Mouse (Mus musculus) heart, embryonic 13.5 days (tissue): ENCODE results near the gene Syne1. TPM values are rescaled to one million over a fixed set of nuclear protein-coding genes. Genes with fewer than 3 reads are reported as not detected.

Source experiments
- ATAC-seq: fragments of 200-750 bp; cut with Nextera tagmentation; 2 replicates; pipeline ENCODE4 v1.8.0; 2017; ENCODE audit warnings: moderate TSS enrichment; ENCODE audit not compliant: insufficient number of reproducible peaks, low FRiP score, low TSS enrichment; ENCODE audit errors: extremely low read depth
- H3K27ac ChIP-seq: fragments of 300-500 bp; sonication (generic); replicated peaks from 2 replicates; pipeline ENCODE4 v1.5.1; 2015; ENCODE audit warnings: moderate library complexity, mild to moderate bottlenecking, inconsistent platforms
- H3K27me3 ChIP-seq: fragments of 300-500 bp; sonication (generic); replicated peaks from 2 replicates; pipeline ENCODE4 v1.6.1; 2015; ENCODE audit warnings: mild to moderate bottlenecking, inconsistent platforms
- H3K36me3 ChIP-seq: fragments of 300-500 bp; sonication (generic); 2 replicates; pipeline ENCODE4 v1.6.1; 2015; ENCODE audit warnings: mild to moderate bottlenecking, inconsistent platforms
- H3K4me1 ChIP-seq: fragments of 300-500 bp; sonication (generic); 2 replicates; pipeline ENCODE4 v1.6.1; 2015; ENCODE audit warnings: inconsistent platforms
- H3K4me2 ChIP-seq: fragments of 300-500 bp; sonication (generic); 2 replicates; pipeline ENCODE4 v1.6.1; 2015; ENCODE audit warnings: inconsistent platforms, mild to moderate bottlenecking, moderate library complexity
- H3K4me3 ChIP-seq: fragments of 300-500 bp; sonication (generic); 2 replicates; pipeline ENCODE4 v1.5.1; 2015; ENCODE audit warnings: moderate library complexity, mild to moderate bottlenecking, inconsistent platforms
- H3K9ac ChIP-seq: fragments of 300-500 bp; sonication (generic); 2 replicates; pipeline ENCODE4 v1.6.1; 2015; ENCODE audit warnings: inconsistent platforms, mild to moderate bottlenecking, moderate library complexity
- H3K9me3 ChIP-seq: fragments of 300-500 bp; sonication (generic); 2 replicates; pipeline ENCODE4 v1.6.1; 2016; ENCODE audit warnings: inconsistent platforms
- WGBS: fragments of 180-500 bp; shearing (Covaris S2); methylation state at CpG from one replicate; pipeline ENCODE4 v1.1.7; 2015; ENCODE audit warnings: mixed read lengths; 5-methylcytosine and 5-hydroxymethylcytosine counted together
- polyA plus RNA-seq: library from polyadenylated mRNA; unstranded; fragments of >200 nt; fragmentation: Nextera tagmentation; extraction: Ambion mirVana; gene quantifications from 2 replicates; pipeline ENCODE4 v1.2.1, GENCODE M21; 2015

Syne1 gene
- polyA plus RNA-seq, 1 experiment from 2014 or later: 14.6 TPM

- Histone ChIP-seq H3K27me3 (no peaks in the 10 kb centered on the region), H3K4me3 (no peak overlapping the region), H3K27ac (no peak overlapping the region), H3K9ac (no peak overlapping the region), H3K9me3 (no peaks in the 10 kb centered on the region), H3K4me1 (no peaks in the 10 kb centered on the region), H3K36me3 (peaks cover 37% of the 10 kb centered on the region), H3K4me2 (no peak overlapping the region)
- WGBS: 80% methylated on average over 5 of the region's 5 CpGs
- no peak for ATAC-seq
Observed at GRCm38 (mm10) chr10:5085792-5086191, 465.5 kb downstream of the Syne1 start.

GRCm38 (mm10) chr10:5083716-5084115, 467.6 kb downstream of the Syne1 start:
- Histone ChIP-seq H3K4me1 (peaks cover 8% of the 10 kb centered on the region), H3K9me3 (no peaks in the 10 kb centered on the region), H3K27ac (no peak overlapping the region), H3K9ac (no peak overlapping the region), H3K4me2 (no peak overlapping the region), H3K27me3 (no peaks in the 10 kb centered on the region), H3K4me3 (no peak overlapping the region), H3K36me3 (peaks cover 42% of the 10 kb centered on the region)
- ATAC-seq: no peak
- 78% methylated on average over 6 of the region's 6 CpGs for WGBS

GRCm38 (mm10) chr10:5079945-5080468, 471.3 kb downstream of the Syne1 start:
- no peaks in the 10 kb centered on the region for H3K27me3 ChIP-seq
- ATAC-seq: no peak; the same call in 1 of the 2 replicates
- H3K4me3 ChIP-seq: no peak overlapping the region
- H3K36me3 ChIP-seq: peaks cover 36% of the 10 kb centered on the region
- WGBS: 44% methylated on average over 9 of the region's 9 CpGs
- H3K27ac ChIP-seq: peak overlapping the region; percentile 33; the same call in 1 of the 2 replicates
- H3K4me2 ChIP-seq: no peak overlapping the region
- no peak overlapping the region for H3K9ac ChIP-seq
- peaks cover 8% of the 10 kb centered on the region for H3K4me1 ChIP-seq
- no peaks in the 10 kb centered on the region for H3K9me3 ChIP-seq

GRCm38 (mm10) chr10:5075724-5076123, 475.6 kb downstream of the Syne1 start:
- Histone ChIP-seq H3K9ac (no peak overlapping the region), H3K9me3 (no peaks in the 10 kb centered on the region), H3K27ac (no peak overlapping the region), H3K36me3 (peaks cover 55% of the 10 kb centered on the region), H3K27me3 (no peaks in the 10 kb centered on the region), H3K4me1 (peaks cover 11% of the 10 kb centered on the region), H3K4me2 (no peak overlapping the region), H3K4me3 (no peak overlapping the region)
- ATAC-seq: no peak
- 77% methylated on average over 7 of the region's 7 CpGs for WGBS

GRCm38 (mm10) chr10:5072054-5072453, 479.2 kb downstream of the Syne1 start:
- Histone ChIP-seq H3K4me3 (no peak overlapping the region), H3K36me3 (peaks cover 51% of the 10 kb centered on the region), H3K27me3 (no peaks in the 10 kb centered on the region), H3K9ac (no peak overlapping the region), H3K27ac (no peak overlapping the region), H3K4me1 (peaks cover 5% of the 10 kb centered on the region), H3K9me3 (no peaks in the 10 kb centered on the region), H3K4me2 (no peak overlapping the region)
- no peak for ATAC-seq
- WGBS: 79% methylated on average over 8 of the region's 8 CpGs

GRCm38 (mm10) chr10:5070941-5071231, 480.4 kb downstream of the Syne1 start:
- no peak overlapping the region for H3K27ac ChIP-seq
- H3K9ac ChIP-seq: no peak overlapping the region
- H3K36me3 ChIP-seq: peaks cover 48% of the 10 kb centered on the region
- peak overlapping the region; percentile 63 for H3K4me2 ChIP-seq
- WGBS: 83% methylated on average over 3 of the region's 3 CpGs
- ATAC-seq: no peak
- H3K27me3 ChIP-seq: no peaks in the 10 kb centered on the region
- H3K4me1 ChIP-seq: peaks cover 5% of the 10 kb centered on the region
- no peak overlapping the region for H3K4me3 ChIP-seq
- H3K9me3 ChIP-seq: no peaks in the 10 kb centered on the region

- 85% methylated on average over 11 of the region's 11 CpGs for WGBS
- Histone ChIP-seq H3K36me3 (peaks cover 43% of the 10 kb centered on the region), H3K27me3 (no peaks in the 10 kb centered on the region), H3K9ac (peak overlapping the region; percentile 67; the same call in 1 of the 2 replicates), H3K4me3 (peak overlapping the region; percentile 13; the same call in 1 of the 2 replicates), H3K27ac (peak overlapping the region; percentile 94), H3K9me3 (no peaks in the 10 kb centered on the region), H3K4me2 (peak overlapping the region; percentile 63), H3K4me1 (peaks cover 5% of the 10 kb centered on the region)
- no peak for ATAC-seq
Observed at GRCm38 (mm10) chr10:5070168-5070940, 480.9 kb downstream of the Syne1 start.

- Histone ChIP-seq H3K9ac (peak within 1 kb of the TSS; percentile 74), H3K9me3 (no peaks in the 10 kb centered on the region), H3K36me3 (peaks cover 32% of the 10 kb centered on the region), H3K27me3 (no peaks in the 10 kb centered on the region), H3K4me2 (peak within 1 kb of the TSS; percentile 63), H3K4me3 (peak within 1 kb of the TSS; percentile 43), H3K27ac (peak within 1 kb of the TSS; percentile 94), H3K4me1 (peaks cover 5% of the 10 kb centered on the region)
- WGBS: 41% methylated on average over 14 of the region's 14 CpGs
- ATAC-seq: peak; percentile 62
Observed at GRCm38 (mm10) chr10:5068676-5069265, 482.5 kb downstream of the Syne1 start, which contains the start of gene Gm10097. Gene Gm10097, plus strand, starts transcription at chr10:5069192.

GRCm38 (mm10) chr10:5067113-5067512, 484.2 kb downstream of the Syne1 start:
- Histone ChIP-seq H3K9ac (no peak overlapping the region), H3K36me3 (peaks cover 21% of the 10 kb centered on the region), H3K27ac (no peak overlapping the region), H3K4me2 (peak overlapping the region; percentile 63), H3K9me3 (no peaks in the 10 kb centered on the region), H3K4me1 (peaks cover 13% of the 10 kb centered on the region), H3K27me3 (no peaks in the 10 kb centered on the region), H3K4me3 (peak overlapping the region; percentile 43; the same call in 1 of the 2 replicates)
- ATAC-seq: no peak
- WGBS: 80% methylated on average over 3 of the region's 3 CpGs

GRCm38 (mm10) chr10:5059983-5060382, 491.3 kb downstream of the Syne1 start:
- peak overlapping the region; percentile 83 for H3K27ac ChIP-seq

GRCm38 (mm10) chr10:5058876-5059275, 492.4 kb downstream of the Syne1 start:
- 13% methylated on average over 2 of the region's 2 CpGs for WGBS
- ATAC-seq: no peak

More at GRCm38 (mm10) chr10:5059983-5060382, 491.3 kb downstream of the Syne1 start:
- H3K4me2 ChIP-seq: no peak overlapping the region
- no peak for ATAC-seq
- peaks cover 35% of the 10 kb centered on the region for H3K36me3 ChIP-seq
- no peaks in the 10 kb centered on the region for H3K27me3 ChIP-seq
- peaks cover 32% of the 10 kb centered on the region for H3K4me1 ChIP-seq
- WGBS: 39% methylated on average over 2 of the region's 2 CpGs
- H3K9me3 ChIP-seq: no peaks in the 10 kb centered on the region
- no peak overlapping the region for H3K4me3 ChIP-seq
- no peak overlapping the region for H3K9ac ChIP-seq

More at GRCm38 (mm10) chr10:5058876-5059275, 492.4 kb downstream of the Syne1 start:
- Histone ChIP-seq H3K27me3 (no peaks in the 10 kb centered on the region), H3K9me3 (no peaks in the 10 kb centered on the region), H3K27ac (peak overlapping the region; percentile 83), H3K9ac (no peak overlapping the region), H3K4me1 (peaks cover 32% of the 10 kb centered on the region), H3K36me3 (peaks cover 46% of the 10 kb centered on the region), H3K4me3 (no peak overlapping the region), H3K4me2 (peak overlapping the region; percentile 28; the same call in 1 of the 2 replicates)
